Mouse (Mus musculus): ENCODE measurements around the gene Cbr3.
"Not testable (repeated sequence)": the region's sequence is repeated elsewhere in the genome, so short reads cannot be mapped to it uniquely, and the experiment has no call there.

Gene Cbr3

GRCm38 (mm10) chr16:93682689-93683507 is at the start of gene Cbr3:
Cbr3 (plus strand) TSS chr16:93683215.
- DNase-seq (ENCODE audit: low read depth, low spot score): peak; percentile 88

DNA sequence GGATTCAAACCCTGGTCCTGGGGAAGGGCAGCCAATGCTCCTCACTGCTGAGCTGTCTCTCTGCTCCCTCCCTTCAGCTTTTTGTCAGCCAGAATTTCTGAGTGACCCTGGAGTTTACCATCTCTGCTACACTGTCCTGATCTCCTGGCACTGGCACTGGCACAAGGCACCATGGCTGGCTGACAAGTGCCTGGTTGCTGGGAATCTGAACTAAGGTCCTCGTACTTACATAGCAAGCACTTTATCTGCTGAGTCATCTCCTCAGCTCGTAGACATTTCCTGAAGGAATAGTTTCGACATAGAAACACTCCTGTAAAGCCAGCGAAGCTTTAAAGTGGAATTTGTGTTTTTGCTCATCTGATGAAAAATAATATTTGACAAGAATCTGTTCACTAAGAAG is 39.0 kb upstream of the Cbr3 start:
- peak; percentile 81 for DNase-seq (ENCODE audit: low read depth, low spot score)

GRCm38 (mm10) chr16:93648441-93649183 is 34.4 kb upstream of the Cbr3 start:
- peak; percentile 1 for DNase-seq (ENCODE audit: low read depth, low spot score)

- DNase-seq (ENCODE audit: low read depth, low spot score): no peak
Measured at GRCm38 (mm10) chr16:93667976-93668375, 15.0 kb upstream of the Cbr3 start.

DNA sequence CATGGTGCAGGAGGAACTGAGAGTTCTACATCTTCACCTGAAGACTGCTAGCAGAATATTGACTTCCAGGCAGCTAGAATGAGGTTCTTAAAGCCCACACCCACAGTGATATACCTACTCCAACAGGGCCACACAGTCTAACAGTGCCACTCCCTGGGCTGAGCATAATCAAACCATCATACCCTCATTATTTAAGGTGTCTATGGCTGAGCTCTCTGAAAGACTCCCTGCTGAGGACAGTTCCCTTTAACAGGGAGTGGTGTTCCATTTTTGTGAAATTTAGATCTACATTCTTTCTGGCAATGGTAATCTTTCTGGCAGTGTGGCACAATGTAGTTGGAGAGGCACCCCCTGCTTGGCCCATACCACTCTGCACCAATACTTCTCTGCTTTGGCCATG is 13.5 kb upstream of the Cbr3 start:
- DNase-seq (ENCODE audit: low read depth, low spot score): no peak

DNA sequence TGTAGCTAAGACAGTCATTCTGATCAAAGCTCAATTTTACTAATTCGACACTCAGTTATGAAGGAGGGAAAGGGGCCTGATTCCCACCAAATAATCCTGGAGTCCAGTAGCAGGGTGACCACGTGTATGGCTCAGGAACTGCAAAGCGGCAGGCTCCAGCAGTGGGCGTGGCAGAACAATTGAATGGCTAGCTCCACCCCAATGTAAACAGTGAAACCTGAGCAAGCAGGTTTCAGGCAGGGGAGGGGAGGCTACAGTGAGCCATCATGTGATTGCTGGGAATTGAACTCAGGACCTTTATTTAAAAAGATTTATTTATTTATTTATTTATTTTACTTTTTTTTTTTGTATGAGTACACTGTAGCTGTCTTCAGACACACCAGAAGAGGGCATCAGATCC is 12.5 kb upstream of the Cbr3 start:
- not testable (repeated sequence) for DNase-seq (ENCODE audit: low read depth, low spot score)

- no peak for DNase-seq (ENCODE audit: low read depth, low spot score)
Measured at GRCm38 (mm10) chr16:93671064-93671463, 12.0 kb upstream of the Cbr3 start.

DNA sequence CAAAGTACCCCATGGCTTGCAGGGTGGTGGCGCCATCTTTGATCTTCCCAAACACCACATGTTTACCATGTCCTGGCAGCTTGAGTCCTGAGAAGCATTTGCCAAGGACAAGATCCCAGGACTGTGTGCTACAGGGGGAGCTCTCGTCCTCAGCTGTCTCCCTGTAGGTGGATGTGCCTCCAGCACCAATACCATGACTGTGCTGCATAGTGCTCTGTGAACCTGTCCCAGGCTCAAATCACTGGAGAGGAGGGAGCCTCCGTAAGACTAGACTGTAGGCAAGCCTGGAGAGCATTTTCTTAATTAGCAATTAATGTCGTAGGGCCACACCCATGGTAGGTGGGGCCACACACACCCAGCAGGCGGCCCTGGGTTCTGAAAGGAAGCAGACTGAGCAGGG is 6.6 kb upstream of the Cbr3 start:
- no peak for DNase-seq (ENCODE audit: low read depth, low spot score)

DNA sequence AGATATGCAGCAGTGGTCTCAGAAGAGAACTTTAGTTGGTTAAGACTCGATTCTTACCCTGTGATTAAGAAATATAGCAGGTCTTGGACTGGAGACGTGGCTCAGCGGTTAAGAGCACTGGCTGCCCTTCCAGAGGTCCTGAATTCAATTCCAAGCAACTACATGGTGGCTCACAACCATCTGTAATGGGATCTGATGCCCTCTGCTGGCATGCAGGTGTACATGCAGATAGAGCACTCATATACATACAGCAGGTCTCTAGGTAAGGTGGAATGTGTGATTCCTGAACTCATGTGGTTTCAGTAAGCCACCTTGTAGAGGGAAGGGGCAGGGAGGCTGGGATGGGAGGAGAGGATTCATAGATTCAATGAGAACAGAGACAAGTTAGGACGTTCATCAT is 4.8 kb upstream of the Cbr3 start:
- DNase-seq (ENCODE audit: low read depth, low spot score): no peak

- DNase-seq (ENCODE audit: low read depth, low spot score): no peak
Measured at GRCm38 (mm10) chr16:93679165-93679564, 3.9 kb upstream of the Cbr3 start.

- DNase-seq (ENCODE audit: low read depth, low spot score): no peak
Measured at GRCm38 (mm10) chr16:93682156-93682688, 793 bp upstream of the Cbr3 start.

DNA sequence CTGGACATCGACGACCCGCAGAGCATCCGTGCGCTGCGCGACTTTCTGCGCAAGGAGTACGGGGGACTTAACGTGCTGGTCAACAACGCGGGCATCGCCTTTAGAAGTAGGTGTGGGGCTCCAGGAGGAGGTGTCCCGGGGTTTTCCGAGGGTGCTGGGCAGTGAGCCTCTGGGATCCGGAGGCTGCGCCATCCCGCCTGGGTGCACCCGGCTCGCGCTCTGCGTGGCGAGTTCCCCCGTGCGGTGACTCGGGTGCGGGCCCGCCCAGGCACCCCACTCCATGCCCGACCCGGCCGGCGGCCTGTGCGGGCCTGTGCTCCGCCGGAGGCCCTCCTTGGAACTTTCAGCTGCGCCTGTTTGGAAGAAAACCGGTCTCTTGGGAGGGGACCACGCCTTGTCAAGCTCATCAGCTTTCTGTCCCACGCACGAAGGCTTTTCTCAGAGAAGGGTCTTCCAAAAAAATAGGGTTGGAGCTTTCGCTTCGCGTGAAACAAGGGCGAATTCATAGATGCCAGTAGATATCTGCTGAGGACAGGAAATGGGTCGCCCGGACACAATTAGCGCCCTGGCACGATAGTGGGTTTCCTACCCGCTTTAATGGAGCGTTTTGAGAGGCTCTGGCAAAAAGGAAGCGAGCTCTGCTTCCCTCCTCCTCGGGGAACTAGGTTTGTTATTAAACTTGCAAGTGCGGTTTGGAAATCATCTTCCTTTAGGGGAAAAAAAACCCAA is 657 bp downstream of the Cbr3 start:
- DNase-seq (ENCODE audit: low read depth, low spot score): peak; percentile 46

DNA sequence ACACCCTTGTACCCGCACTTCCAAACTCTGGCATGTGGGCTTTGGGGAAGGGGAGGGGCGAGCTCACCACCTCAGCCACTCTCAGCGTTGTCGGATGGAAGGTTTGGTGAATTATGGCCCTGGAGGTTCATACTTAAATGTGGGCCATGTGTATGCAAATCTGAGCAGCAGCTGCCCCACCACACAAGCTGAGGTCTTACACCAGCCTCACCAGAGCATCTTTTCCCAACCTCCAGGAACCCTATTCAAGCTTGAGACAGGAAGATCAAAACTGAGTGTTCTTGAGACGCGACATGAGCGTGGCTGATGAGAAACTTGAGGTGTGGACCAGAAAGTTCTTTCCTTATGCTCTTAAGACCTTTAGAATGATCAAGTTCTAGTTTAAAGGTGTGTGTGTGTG is 1.4 kb downstream of the Cbr3 start:
- DNase-seq (ENCODE audit: low read depth, low spot score): peak; percentile 28

DNA sequence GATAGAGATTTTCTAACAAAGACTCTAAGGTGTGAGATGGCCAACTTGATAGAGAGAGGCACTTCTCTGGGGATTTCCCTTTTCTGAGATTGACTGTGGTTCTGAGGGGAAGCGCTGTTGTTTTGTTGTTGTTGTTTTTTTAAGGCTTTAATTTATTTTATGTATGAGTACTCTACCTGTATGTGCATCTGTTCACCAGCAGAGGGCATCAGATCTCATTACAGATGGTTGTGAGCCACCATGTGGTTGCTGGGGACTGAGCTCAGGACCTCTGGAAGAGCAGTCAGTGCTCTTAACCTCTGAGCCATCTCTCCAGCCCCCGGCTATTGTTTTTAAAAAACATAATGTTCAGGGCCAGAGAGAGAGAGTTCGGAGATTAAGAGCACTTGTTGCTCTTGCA is 2.8 kb downstream of the Cbr3 start:
- peak; percentile 36 for DNase-seq (ENCODE audit: low read depth, low spot score)

GRCm38 (mm10) chr16:93686421-93686820 is 3.4 kb downstream of the Cbr3 start:
- DNase-seq (ENCODE audit: low read depth, low spot score): no peak

DNA sequence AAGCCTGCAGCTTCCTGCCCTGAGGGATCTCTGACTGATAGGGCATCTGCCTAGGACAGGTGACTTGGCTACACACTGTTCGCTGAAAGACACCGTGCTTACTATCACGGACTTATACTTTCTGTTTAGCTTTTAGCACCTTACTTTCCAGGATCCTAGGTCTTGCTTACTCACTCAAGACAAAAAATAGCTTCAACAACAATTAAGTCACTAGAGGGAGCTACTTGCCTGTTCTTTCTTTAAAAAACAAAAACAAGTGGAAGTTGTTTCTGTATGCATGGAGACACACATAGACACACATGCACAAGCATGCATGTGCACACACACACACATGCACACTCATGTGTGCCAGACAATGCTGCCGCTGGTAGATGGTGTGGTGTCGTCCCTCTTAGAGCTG is 3.9 kb downstream of the Cbr3 start:
- peak; percentile 72 for DNase-seq (ENCODE audit: low read depth, low spot score)

DNA sequence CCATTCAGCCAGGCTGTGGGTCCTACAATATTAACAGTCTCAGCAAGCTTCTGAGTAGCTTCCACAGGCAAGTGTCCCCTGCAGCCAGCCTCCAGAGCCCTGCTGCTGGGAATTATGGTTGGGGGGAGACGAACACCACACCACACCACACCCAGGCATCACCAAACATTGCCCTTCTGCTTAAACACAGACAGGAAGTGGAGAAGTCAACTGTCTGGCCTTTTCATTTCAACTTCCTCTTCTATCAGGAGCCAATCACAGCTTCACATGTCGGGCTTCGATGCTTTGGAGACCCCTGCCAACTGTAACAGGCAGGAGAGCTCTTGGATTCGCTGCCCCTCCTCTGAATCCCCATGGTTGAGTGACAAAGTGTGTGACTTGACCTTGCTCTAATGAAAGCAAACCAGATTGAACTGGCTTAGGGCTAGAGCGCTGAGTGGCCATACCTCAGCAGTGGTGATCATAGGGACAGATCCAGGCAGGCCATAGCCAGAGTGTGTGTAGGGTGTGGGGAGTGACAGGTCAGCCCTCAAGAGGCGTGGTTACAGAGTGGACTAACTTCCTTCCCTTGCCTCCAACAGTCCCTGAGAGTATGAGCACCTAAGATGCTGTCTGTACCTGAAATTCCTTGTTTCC is 8.3 kb downstream of the Cbr3 start:
- DNase-seq (ENCODE audit: low read depth, low spot score): no peak

GRCm38 (mm10) chr16:93692744-93693143 is 9.7 kb downstream of the Cbr3 start:
- no peak for DNase-seq (ENCODE audit: low read depth, low spot score)

GRCm38 (mm10) chr16:93707116-93707515 is 24.1 kb downstream of the Cbr3 start:
- no peak for DNase-seq (ENCODE audit: low read depth, low spot score)

- DNase-seq (ENCODE audit: low read depth, low spot score): no peak
Measured at GRCm38 (mm10) chr16:93709217-93709616, 26.2 kb downstream of the Cbr3 start.

DNA sequence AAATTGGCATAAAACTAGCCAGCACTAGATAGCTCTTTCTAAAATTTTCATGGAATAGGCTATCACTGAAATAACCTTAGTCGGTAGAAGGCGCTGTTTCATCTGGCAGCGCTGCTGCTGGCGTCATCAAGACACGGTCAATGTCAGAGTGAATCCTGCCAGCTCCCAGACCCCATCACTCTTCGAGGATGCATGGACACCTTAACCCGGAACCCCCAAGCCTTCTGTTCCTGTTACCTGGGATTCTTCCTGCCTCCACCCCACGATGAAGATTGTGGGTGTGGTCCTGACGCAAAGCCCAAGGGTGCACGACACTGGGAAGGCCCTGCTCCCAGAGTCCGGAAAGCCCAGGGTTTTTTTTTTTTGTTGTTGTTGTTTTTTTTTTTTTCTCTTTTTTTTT is 27.9 kb downstream of the Cbr3 start:
- peak; percentile 95 for DNase-seq (ENCODE audit: low read depth, low spot score)
